Mouse (Mus musculus) spleen, postnatal 4 days (tissue): ENCODE measurements around the gene Itsn1.
A peak's percentile ranks its signal among the peaks of the same experiment; 100 is the strongest.

Experiments
- DNase-seq, 2 experiments: peaks; one replicate each; pipeline ENCODE4 v3.0.0; 2022; ENCODE audit warnings: low spot score in 2 of 2

Itsn1 gene

GRCm38 (mm10) chr16:91846089-91846741, 117.1 kb downstream of the Itsn1 start:
- no peak for DNase-seq

- no peak for DNase-seq
Observed at GRCm38 (mm10) chr16:91847525-91848225, 118.6 kb downstream of the Itsn1 start.

- no peak for DNase-seq
Observed at GRCm38 (mm10) chr16:91848505-91848904, 119.4 kb downstream of the Itsn1 start.

- DNase-seq, result no peak
Observed at GRCm38 (mm10) chr16:91848906-91849603, 120.0 kb downstream of the Itsn1 start.

- no peak for DNase-seq
Observed at GRCm38 (mm10) chr16:91850175-91850574, 121.1 kb downstream of the Itsn1 start.

GRCm38 (mm10) chr16:91851456-91852231, 122.6 kb downstream of the Itsn1 start:
- DNase-seq, result no peak

- no peak for DNase-seq
Observed at GRCm38 (mm10) chr16:91852753-91853152, 123.7 kb downstream of the Itsn1 start.

- no peak for DNase-seq
Observed at GRCm38 (mm10) chr16:91853223-91853622, 124.1 kb downstream of the Itsn1 start.

- no peak for DNase-seq
Observed at GRCm38 (mm10) chr16:91858695-91859094, 129.6 kb downstream of the Itsn1 start.

- no peak for DNase-seq
Observed at GRCm38 (mm10) chr16:91859203-91859602, 130.1 kb downstream of the Itsn1 start.

GRCm38 (mm10) chr16:91859958-91860357, 130.9 kb downstream of the Itsn1 start:
- DNase-seq, result no peak

GRCm38 (mm10) chr16:91860471-91861125, 131.5 kb downstream of the Itsn1 start:
- no peak for DNase-seq

- no peak for DNase-seq
Observed at GRCm38 (mm10) chr16:91861784-91862371, 132.8 kb downstream of the Itsn1 start.

- no peak for DNase-seq
Observed at GRCm38 (mm10) chr16:91862836-91863235, 133.8 kb downstream of the Itsn1 start.

- peak; percentile 60 to 76 for DNase-seq
Observed at GRCm38 (mm10) chr16:91864646-91865332, 135.7 kb downstream of the Itsn1 start.

GRCm38 (mm10) chr16:91865570-91866257, 136.6 kb downstream of the Itsn1 start:
- DNase-seq, result no peak

GRCm38 (mm10) chr16:91866258-91866634, 137.2 kb downstream of the Itsn1 start:
- no peak for DNase-seq

- DNase-seq, result no peak
Observed at GRCm38 (mm10) chr16:91867672-91868071, 138.6 kb downstream of the Itsn1 start.

GRCm38 (mm10) chr16:91868943-91869911, 140.1 kb downstream of the Itsn1 start:
- peak; percentile 63 to 76 for DNase-seq
